Mouse (Mus musculus) MEL (cell line): ENCODE results near the gene Rhov. TPM values are rescaled to one million over a fixed set of nuclear protein-coding genes. Genes with fewer than 3 reads are reported as not detected.

ENCODE experiments used
- DNase-seq: peaks from one replicate; pipeline ENCODE4 v3.0.0; 2011; ENCODE audit warnings: low read depth, low spot score
- H3K27ac ChIP-seq: 2 replicates; pipeline ENCODE4 v1.5.1; 2012; ENCODE audit warnings: low read depth, mild to moderate bottlenecking, control low read depth, low read length, moderate library complexity; ENCODE audit not compliant: control insufficient read depth
- H3K27me3 ChIP-seq, 2 experiments: fragments of 150-350 bp in 1 of 2; sonication (generic) in 1 of 2; 2 replicates each; pipeline ENCODE4 v1.6.1; 2012; ENCODE audit warnings: low read length in 2 of 2, mild to moderate bottlenecking in 2 of 2, improper control_type of control experiment in 1 of 2, moderate library complexity in 1 of 2; ENCODE audit not compliant: insufficient read depth in 2 of 2, control insufficient read depth in 1 of 2
- H3K36me3 ChIP-seq, 2 experiments: 2 replicates each; pipeline ENCODE4 v1.6.1; 2012 to 2014; ENCODE audit warnings: low read length in 2 of 2, improper control_type of control experiment in 1 of 2, inconsistent platforms in 1 of 2, mild to moderate bottlenecking in 1 of 2; ENCODE audit not compliant: insufficient read depth in 2 of 2, control insufficient read depth in 1 of 2
- H3K4me1 ChIP-seq, 2 experiments: fragments of 150-350 bp in 1 of 2; sonication (generic) in 1 of 2; 2 replicates each; pipeline ENCODE4 v1.6.1; 2012; ENCODE audit warnings: low read length in 2 of 2, improper control_type of control experiment in 1 of 2, mild to moderate bottlenecking in 1 of 2; ENCODE audit not compliant: insufficient read depth in 2 of 2, control insufficient read depth in 1 of 2
- H3K4me3 ChIP-seq, 2 experiments: fragments of 150-350 bp in 1 of 2; sonication (generic) in 1 of 2; 2 replicates each; pipeline ENCODE4 v1.5.1; 2012; ENCODE audit warnings: low read depth in 2 of 2, low read length in 2 of 2, mild to moderate bottlenecking in 2 of 2, moderate library complexity in 2 of 2, control low read depth in 1 of 2, improper control_type of control experiment in 1 of 2; ENCODE audit not compliant: control insufficient read depth in 1 of 2, insufficient read depth in 1 of 2
- H3K79me2 ChIP-seq: 2 replicates; pipeline ENCODE4 v1.6.1; 2012; ENCODE audit warnings: mild to moderate bottlenecking, low read length, moderate library complexity; ENCODE audit not compliant: control insufficient read depth, poor library complexity, insufficient read depth
- H3K9ac ChIP-seq: 2 replicates; pipeline ENCODE4 v1.6.1; 2012; ENCODE audit warnings: low read depth, mild to moderate bottlenecking, control low read depth, low read length, moderate library complexity; ENCODE audit not compliant: control insufficient read depth, poor library complexity, severe bottlenecking
- H3K9me3 ChIP-seq: fragments of 150-350 bp; sonication (generic); replicated peaks from 2 replicates; pipeline ENCODE4 v1.6.1; 2012; ENCODE audit warnings: mild to moderate bottlenecking, low read length, improper control_type of control experiment, moderate library complexity; ENCODE audit not compliant: insufficient read depth
- BHLHE40 ChIP-seq: IDR thresholded peaks from 2 replicates; pipeline ENCODE4 v1.6.1; 2012; ENCODE audit warnings: low read depth, mild to moderate bottlenecking, inconsistent platforms, low read length, improper control_type of control experiment, borderline replicate concordance
- CTCF ChIP-seq, 3 experiments: IDR thresholded peaks in 2 of 3; conservative IDR thresholded peaks in 1 of 3; 2 replicates each; pipeline ENCODE4 v1.5.1; 2011 to 2012; ENCODE audit warnings: low read length in 3 of 3, low read depth in 2 of 3, mild to moderate bottlenecking in 2 of 3, improper control_type of control experiment in 1 of 3, inconsistent platforms in 1 of 3, mixed read lengths in 1 of 3, moderate library complexity in 1 of 3; ENCODE audit not compliant: control insufficient read depth in 1 of 3, insufficient read depth in 1 of 3, poor library complexity in 1 of 3, severe bottlenecking in 1 of 3
- E2F4 ChIP-seq: IDR thresholded peaks from 2 replicates; pipeline ENCODE4 v1.6.1; 2011; ENCODE audit warnings: low read depth, low read length, improper control_type of control experiment, borderline replicate concordance
- ELF1 ChIP-seq: IDR thresholded peaks from 2 replicates; pipeline ENCODE4 v1.6.1; 2014; ENCODE audit warnings: low read depth, mild to moderate bottlenecking, inconsistent platforms, low read length, improper control_type of control experiment, moderate library complexity
- EP300 ChIP-seq, 2 experiments: IDR thresholded peaks; 2 replicates each; pipeline ENCODE4 v1.6.1; 2011; ENCODE audit warnings: improper control_type of control experiment in 2 of 2, low read length in 2 of 2, low read depth in 1 of 2, mild to moderate bottlenecking in 1 of 2
- ETS1 ChIP-seq: IDR thresholded peaks from 2 replicates; pipeline ENCODE4 v1.6.1; 2012; ENCODE audit warnings: low read depth, mild to moderate bottlenecking, inconsistent platforms, low read length, improper control_type of control experiment, moderate library complexity
- GABPA ChIP-seq: IDR thresholded peaks from 2 replicates; pipeline ENCODE4 v1.6.1; 2012; ENCODE audit warnings: low read depth, mild to moderate bottlenecking, inconsistent platforms, low read length, improper control_type of control experiment, moderate library complexity
- HCFC1 ChIP-seq: IDR thresholded peaks from 2 replicates; pipeline ENCODE4 v1.6.1; 2012; ENCODE audit warnings: low read depth, mild to moderate bottlenecking, inconsistent platforms, low read length, improper control_type of control experiment, moderate library complexity
- JUND ChIP-seq: IDR thresholded peaks from 2 replicates; pipeline ENCODE4 v1.6.1; 2011; ENCODE audit warnings: low read depth, mild to moderate bottlenecking, improper control_type of control experiment, low read length
- KAT2A ChIP-seq: conservative IDR thresholded peaks from 2 replicates; pipeline ENCODE4 v1.6.1; 2012; ENCODE audit warnings: low read depth, low read length, improper control_type of control experiment, inconsistent platforms
- MAFK ChIP-seq: IDR thresholded peaks from 2 replicates; pipeline ENCODE4 v1.6.1; 2011; ENCODE audit warnings: low read depth, mild to moderate bottlenecking, low read length, improper control_type of control experiment, borderline replicate concordance
- MAX ChIP-seq: IDR thresholded peaks from 2 replicates; pipeline ENCODE4 v1.6.1; 2011; ENCODE audit warnings: low read length, improper control_type of control experiment
- MAZ ChIP-seq: IDR thresholded peaks from 2 replicates; pipeline ENCODE4 v1.6.1; 2012; ENCODE audit warnings: low read depth, mild to moderate bottlenecking, inconsistent platforms, low read length, improper control_type of control experiment
- MEF2A ChIP-seq: IDR thresholded peaks from 2 replicates; pipeline ENCODE4 v1.6.1; 2014; ENCODE audit warnings: low read depth, mild to moderate bottlenecking, inconsistent platforms, low read length, improper control_type of control experiment; ENCODE audit not compliant: poor library complexity, insufficient replicate concordance, severe bottlenecking; ENCODE audit errors: extremely low read depth
- MXI1 ChIP-seq: IDR thresholded peaks from 2 replicates; pipeline ENCODE4 v1.6.1; 2011; ENCODE audit warnings: mild to moderate bottlenecking, low read depth, low read length, improper control_type of control experiment
- MYB ChIP-seq: IDR thresholded peaks from 2 replicates; pipeline ENCODE4 v1.6.1; 2011; ENCODE audit warnings: mild to moderate bottlenecking, low read depth, low read length, improper control_type of control experiment
- MYC ChIP-seq: IDR thresholded peaks from 2 replicates; pipeline ENCODE4 v1.6.1; 2011; ENCODE audit warnings: low read depth, mild to moderate bottlenecking, low read length, improper control_type of control experiment, moderate library complexity
- NELFE ChIP-seq: IDR thresholded peaks from 2 replicates; pipeline ENCODE4 v1.6.1; 2011; ENCODE audit warnings: low read depth, low read length, improper control_type of control experiment
- NRF1 ChIP-seq: IDR thresholded peaks from 2 replicates; pipeline ENCODE4 v1.6.1; 2014; ENCODE audit warnings: low read depth, mild to moderate bottlenecking, inconsistent platforms, low read length, improper control_type of control experiment, moderate library complexity; ENCODE audit not compliant: poor library complexity, insufficient read depth, severe bottlenecking
- POLR2AphosphoS2 ChIP-seq: IDR thresholded peaks from 2 replicates; pipeline ENCODE4 v1.6.1; 2011; ENCODE audit warnings: low read length, improper control_type of control experiment
- POLR2AphosphoS5 ChIP-seq: IDR thresholded peaks from 2 replicates; pipeline ENCODE4 v1.6.1; 2012; ENCODE audit warnings: low read depth, borderline replicate concordance, mild to moderate bottlenecking, inconsistent platforms, low read length, moderate library complexity, mixed read lengths
- RAD21 ChIP-seq: IDR thresholded peaks from 2 replicates; pipeline ENCODE4 v1.6.1; 2011; ENCODE audit warnings: mild to moderate bottlenecking, low read depth, low read length, improper control_type of control experiment
- RCOR1 ChIP-seq: IDR thresholded peaks from 2 replicates; pipeline ENCODE4 v1.6.1; 2012; ENCODE audit warnings: low read depth, mild to moderate bottlenecking, inconsistent platforms, low read length, improper control_type of control experiment
- SIN3A ChIP-seq: IDR thresholded peaks from 2 replicates; pipeline ENCODE4 v1.6.1; 2012; ENCODE audit warnings: low read length, improper control_type of control experiment, inconsistent platforms
- SMC3 ChIP-seq: IDR thresholded peaks from 2 replicates; pipeline ENCODE4 v1.6.1; 2011; ENCODE audit warnings: low read depth, low read length, improper control_type of control experiment
- TBP ChIP-seq: IDR thresholded peaks from 2 replicates; pipeline ENCODE4 v1.8.0; 2011; ENCODE audit warnings: low read depth, low read length, improper control_type of control experiment
- TCF12 ChIP-seq: IDR thresholded peaks from 2 replicates; pipeline ENCODE4 v1.6.1; 2014; ENCODE audit warnings: low read depth, mild to moderate bottlenecking, inconsistent platforms, low read length, improper control_type of control experiment, moderate library complexity
- UBTF ChIP-seq: IDR thresholded peaks from 2 replicates; pipeline ENCODE4 v1.6.1; 2012; ENCODE audit warnings: low read depth, mild to moderate bottlenecking, inconsistent platforms, low read length, improper control_type of control experiment, moderate library complexity, borderline replicate concordance; ENCODE audit not compliant: insufficient read depth
- USF1 ChIP-seq: IDR thresholded peaks from 2 replicates; pipeline ENCODE4 v1.6.1; 2014; ENCODE audit warnings: low read depth, mild to moderate bottlenecking, inconsistent platforms, low read length, improper control_type of control experiment, moderate library complexity
- USF2 ChIP-seq, 2 experiments: IDR thresholded peaks; 2 replicates each; pipeline ENCODE4 v1.6.1; 2011 to 2012; ENCODE audit warnings: improper control_type of control experiment in 2 of 2, low read length in 2 of 2, borderline replicate concordance in 1 of 2, inconsistent platforms in 1 of 2, low read depth in 1 of 2, mild to moderate bottlenecking in 1 of 2; ENCODE audit not compliant: insufficient read depth in 1 of 2
- ZC3H11A ChIP-seq: IDR thresholded peaks from 2 replicates; pipeline ENCODE4 v1.6.1; 2012; ENCODE audit warnings: low read depth, mild to moderate bottlenecking, inconsistent platforms, low read length, improper control_type of control experiment
- ZKSCAN1 ChIP-seq: IDR thresholded peaks from 2 replicates; pipeline ENCODE4 v1.6.1; 2012; ENCODE audit warnings: low read depth, mild to moderate bottlenecking, inconsistent platforms, low read length, improper control_type of control experiment, moderate library complexity
- ZMIZ1 ChIP-seq: IDR thresholded peaks from 2 replicates; pipeline ENCODE4 v1.6.1; 2012; ENCODE audit warnings: low read depth, mild to moderate bottlenecking, inconsistent platforms, low read length, improper control_type of control experiment, moderate library complexity
- ZNF384 ChIP-seq: IDR thresholded peaks from 2 replicates; pipeline ENCODE4 v1.6.1; 2012; ENCODE audit warnings: low read depth, mild to moderate bottlenecking, inconsistent platforms, low read length, improper control_type of control experiment
- polyA plus RNA-seq, 2 experiments: library from polyadenylated mRNA; stranded (reverse) in 1 of 2; unstranded in 1 of 2; fragments of >175 nt in 1 of 2; fragments of >200 nt in 1 of 2; gene quantifications; 2 replicates each; pipeline versions ENCODE4 v1.2.1 to v1.2.4; 2012; ENCODE audit warnings: low replicate concordance in 2 of 2, low read depth in 1 of 2; ENCODE audit not compliant: insufficient read length in 2 of 2, insufficient read depth in 1 of 2, missing spikeins in 1 of 2
- total RNA-seq: library from RNA; depleted of rRNA; stranded (reverse); fragments of 300-350 nt; gene quantifications from 2 replicates; pipeline ENCODE4 v1.2.3, GENCODE M21; 2012

Gene Rhov
- total and polyA plus RNA-seq, 3 experiments: not detected

- H3K9me3 ChIP-seq: no peaks in the 10 kb centered on the region
- peak overlapping the region; percentile 44 for H3K9ac ChIP-seq
- H3K27ac ChIP-seq: no peak overlapping the region
- DNase-seq: peak; percentile 91
- peak overlapping the region; percentile 17 to 38; a peak in 3 of 4 replicates for H3K4me3 ChIP-seq
- peaks cover 8 to 21% of the 10 kb centered on the region in 2 experiments; a peak in 3 of 4 replicates for H3K4me1 ChIP-seq
- H3K27me3 ChIP-seq: no peaks in the 10 kb centered on the region
- peaks cover 5 to 18% of the 10 kb centered on the region in 2 experiments; a peak in 3 of 4 replicates for H3K36me3 ChIP-seq
- H3K79me2 ChIP-seq: peaks cover 1% of the 10 kb centered on the region; the same call in 1 of the 2 replicates
- TF ChIP-seq CTCF (IDR thresholded peaks at IDR 0.05 in 2 of 3, conservative IDR thresholded peaks at IDR 0.05 in 1 of 3; ENCODE audit: control insufficient read depth in 1 of 3, insufficient read depth in 1 of 3, low read depth in 2 of 3, low read length in 3 of 3, poor library complexity in 1 of 3, severe bottlenecking in 1 of 3) (peak; percentile 68 to 92 (median 85); a peak in 5 of 6 replicates), MYC (no peak), ETS1 (no peak), SIN3A (no peak), NELFE (no peak), ZMIZ1 (no peak), USF1 (no peak), MXI1 (no peak), BHLHE40 (no peak), HCFC1 (no peak), JUND (no peak), GABPA (no peak), MAX (no peak; the same call in 1 of the 2 replicates), E2F4 (no peak), ZKSCAN1 (no peak), POLR2AphosphoS5 (no peak), POLR2AphosphoS2 (no peak), UBTF (no peak), MAZ (peak; percentile 30; the same call in 1 of the 2 replicates), ELF1 (peak; percentile 40; the same call in 1 of the 2 replicates), MEF2A (no peak), RAD21 (peak; percentile 75), RCOR1 (no peak), NRF1 (no peak), TBP (no peak), USF2 (IDR thresholded peaks at IDR 0.05; ENCODE audit: borderline replicate concordance in 1 of 2, insufficient read depth in 1 of 2, low read depth in 1 of 2, low read length in 2 of 2) (no peak), MAFK (no peak), SMC3 (peak; percentile 71), ZC3H11A (peak; percentile 57), EP300 (IDR thresholded peaks at IDR 0.05; ENCODE audit: low read depth in 1 of 2, low read length in 2 of 2) (peak in 1 of 2 experiments; percentile 63; a peak in 2 of 4 replicates), ZNF384 (0 out of 2 replicates have a peak, but pooled peaks have one; percentile 11), KAT2A (no peak), TCF12 (peak; percentile 62), MYB (no peak)
Measured at GRCm38 (mm10) chr2:119299981-119300818, 29.1 kb upstream of the Rhov start.
